Mouse (Mus musculus): ENCODE measurements around the gene Pfkl. TPM values are rescaled to one million over a fixed set of nuclear protein-coding genes. Genes with fewer than 3 reads are reported as not detected.
A peak's percentile ranks its signal among the peaks of the same experiment; 100 is the strongest.

Gene Pfkl
- polyA plus RNA-seq, 1 experiment from 2014 or later = 12.8 TPM

- Histone ChIP-seq H3K4me3 (ENCODE audit: inconsistent target) (no peak overlapping the region), H3K27ac (no peak overlapping the region), H3K79me2 (ENCODE audit: inconsistent target) (peaks cover 59% of the 10 kb centered on the region), H3K36me3 (ENCODE audit: inconsistent target) (peaks cover 31% of the 10 kb centered on the region)
- WGBS (ENCODE audit: missing documents) = 100% methylated on average over 3 of the region's 3 CpGs
These were observed 5.3 kb downstream of the Pfkl start for GRCm38 (mm10) chr10:78004479-78005100.

DNA sequence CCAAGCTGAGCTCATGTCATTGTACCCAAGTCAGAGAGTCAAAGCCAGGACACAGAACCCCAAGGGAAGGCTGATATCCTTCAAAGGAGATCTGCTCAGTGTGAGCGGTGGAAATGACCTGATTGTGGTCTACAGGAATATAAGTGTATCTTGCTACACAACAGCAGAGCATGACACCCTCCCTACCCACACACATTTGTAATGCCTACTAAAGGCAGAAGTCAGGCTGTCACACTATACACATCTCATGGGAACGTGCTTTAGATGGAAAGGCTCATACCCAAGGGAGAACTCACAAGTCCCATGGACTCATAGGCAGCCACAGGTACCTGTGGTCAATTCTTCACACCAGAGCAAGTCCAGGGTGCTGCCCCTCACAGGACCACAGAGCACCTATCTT is 7.6 kb downstream of the Pfkl start:
- no peak overlapping the region for H3K27ac ChIP-seq
- no peak overlapping the region for H3K4me3 ChIP-seq (ENCODE audit: inconsistent target)
- 94% methylated on average over 2 of the region's 2 CpGs for WGBS (ENCODE audit: missing documents)
- peaks cover 50% of the 10 kb centered on the region for H3K36me3 ChIP-seq (ENCODE audit: inconsistent target)
- H3K79me2 ChIP-seq (ENCODE audit: inconsistent target) = peaks cover 41% of the 10 kb centered on the region

- Histone ChIP-seq H3K27ac (no peak overlapping the region), H3K4me3 (ENCODE audit: inconsistent target) (no peak overlapping the region), H3K36me3 (ENCODE audit: inconsistent target) (peaks cover 52% of the 10 kb centered on the region), H3K79me2 (ENCODE audit: inconsistent target) (peaks cover 36% of the 10 kb centered on the region)
- 97% methylated on average over 11 of the region's 11 CpGs for WGBS (ENCODE audit: missing documents)
These were observed 8.1 kb downstream of the Pfkl start for GRCm38 (mm10) chr10:78001796-78002195.

DNA sequence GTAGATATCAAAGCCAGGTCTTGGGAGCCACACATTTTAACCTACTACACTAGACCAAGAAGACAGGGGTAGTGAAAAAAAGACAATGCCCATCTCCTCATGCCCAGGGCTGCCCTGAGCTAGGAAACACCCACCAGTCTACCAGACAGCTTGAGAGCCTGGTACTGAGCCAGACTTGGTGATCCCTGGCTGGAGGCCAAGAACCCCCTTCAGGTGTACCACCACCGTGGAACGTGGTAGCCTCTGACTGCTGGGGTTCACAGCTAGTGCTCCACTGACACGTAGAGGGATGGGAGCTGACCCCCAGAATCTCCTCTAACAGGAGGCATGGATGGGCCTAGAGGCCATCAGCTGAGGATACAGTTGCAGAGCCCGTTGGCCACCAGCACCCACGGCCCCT is 9.7 kb downstream of the Pfkl start:
- WGBS (ENCODE audit: missing documents) = 94% methylated on average over 5 of the region's 5 CpGs
- Histone ChIP-seq H3K79me2 (ENCODE audit: inconsistent target) (peaks cover 20% of the 10 kb centered on the region), H3K27ac (no peak overlapping the region), H3K36me3 (ENCODE audit: inconsistent target) (peaks cover 61% of the 10 kb centered on the region), H3K4me3 (ENCODE audit: inconsistent target) (no peak overlapping the region)

GRCm38 (mm10) chr10:77995639-77996038 is 14.2 kb downstream of the Pfkl start:
- H3K36me3 ChIP-seq (ENCODE audit: inconsistent target) = peaks cover 76% of the 10 kb centered on the region
- no peak overlapping the region for H3K27ac ChIP-seq
- no peaks in the 10 kb centered on the region for H3K79me2 ChIP-seq (ENCODE audit: inconsistent target)
- no peak overlapping the region for H3K4me3 ChIP-seq (ENCODE audit: inconsistent target)
- WGBS (ENCODE audit: missing documents) = 95% methylated on average over 3 of the region's 3 CpGs

DNA sequence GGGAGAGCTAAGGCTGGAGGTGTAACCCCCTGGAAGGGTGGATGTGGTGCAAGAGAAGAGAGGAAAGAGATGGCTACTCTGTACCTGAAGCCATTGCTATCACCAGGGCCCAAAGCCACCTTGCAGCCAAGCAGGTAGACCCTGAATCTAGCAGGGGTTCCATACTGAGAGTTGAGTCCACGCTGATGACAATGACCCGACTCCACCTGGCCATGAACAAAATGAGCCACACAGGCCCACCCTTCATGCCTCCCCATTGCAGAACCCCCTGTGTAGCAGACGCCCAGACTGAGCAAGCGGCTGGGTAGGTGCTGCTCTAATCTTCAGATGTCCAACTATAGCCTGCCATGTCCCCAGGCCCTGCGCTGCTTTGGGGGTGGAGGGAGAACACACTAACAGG is 24.1 kb downstream of the Pfkl start:
- Histone ChIP-seq H3K4me3 (ENCODE audit: inconsistent target) (no peak overlapping the region), H3K36me3 (ENCODE audit: inconsistent target) (peaks cover 36% of the 10 kb centered on the region), H3K27ac (no peak overlapping the region), H3K79me2 (ENCODE audit: inconsistent target) (no peaks in the 10 kb centered on the region)
- 91% methylated on average over 5 of the region's 5 CpGs for WGBS (ENCODE audit: missing documents)

DNA sequence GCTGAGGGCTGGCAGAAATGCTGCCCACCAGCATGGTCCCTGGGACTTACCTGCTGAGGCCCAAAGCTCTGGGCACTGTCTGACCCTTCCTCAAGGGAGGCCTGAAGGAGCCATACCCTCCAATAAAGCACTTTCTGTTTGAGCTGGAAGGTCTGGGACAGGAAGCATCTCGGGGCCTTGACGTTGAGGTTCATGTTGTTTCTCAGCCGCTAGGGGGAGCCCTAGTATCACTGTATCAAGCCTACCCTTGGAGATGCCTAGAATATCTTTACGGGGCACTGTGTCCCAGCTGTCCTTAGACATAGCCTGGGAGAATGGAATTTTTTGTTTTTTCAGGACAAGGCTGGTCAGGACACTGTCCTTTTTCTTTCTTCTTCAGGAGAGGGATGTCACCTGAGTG is 25.2 kb downstream of the Pfkl start:
- Histone ChIP-seq H3K4me3 (ENCODE audit: inconsistent target) (no peak overlapping the region), H3K27ac (no peak overlapping the region), H3K36me3 (ENCODE audit: inconsistent target) (peaks cover 25% of the 10 kb centered on the region), H3K79me2 (ENCODE audit: inconsistent target) (no peaks in the 10 kb centered on the region)
- 2% methylated on average over 4 of the region's 4 CpGs for WGBS (ENCODE audit: missing documents)

GRCm38 (mm10) chr10:77978351-77979350 is 31.2 kb downstream of the Pfkl start, which contains the start of gene 1810043G02Rik:
Gene 1810043G02Rik, plus strand, starts transcription at chr10:77978524.
- Histone ChIP-seq H3K79me2 (ENCODE audit: inconsistent target) (no peaks in the 10 kb centered on the region), H3K36me3 (ENCODE audit: inconsistent target) (no peaks in the 10 kb centered on the region), H3K27ac (peak within 1 kb of the TSS; percentile 35; the same call in 1 of the 2 replicates), H3K4me3 (ENCODE audit: inconsistent target) (peak within 1 kb of the TSS; percentile 52)
- WGBS (ENCODE audit: missing documents) = 2% methylated on average over 57 of the region's 57 CpGs

DNA sequence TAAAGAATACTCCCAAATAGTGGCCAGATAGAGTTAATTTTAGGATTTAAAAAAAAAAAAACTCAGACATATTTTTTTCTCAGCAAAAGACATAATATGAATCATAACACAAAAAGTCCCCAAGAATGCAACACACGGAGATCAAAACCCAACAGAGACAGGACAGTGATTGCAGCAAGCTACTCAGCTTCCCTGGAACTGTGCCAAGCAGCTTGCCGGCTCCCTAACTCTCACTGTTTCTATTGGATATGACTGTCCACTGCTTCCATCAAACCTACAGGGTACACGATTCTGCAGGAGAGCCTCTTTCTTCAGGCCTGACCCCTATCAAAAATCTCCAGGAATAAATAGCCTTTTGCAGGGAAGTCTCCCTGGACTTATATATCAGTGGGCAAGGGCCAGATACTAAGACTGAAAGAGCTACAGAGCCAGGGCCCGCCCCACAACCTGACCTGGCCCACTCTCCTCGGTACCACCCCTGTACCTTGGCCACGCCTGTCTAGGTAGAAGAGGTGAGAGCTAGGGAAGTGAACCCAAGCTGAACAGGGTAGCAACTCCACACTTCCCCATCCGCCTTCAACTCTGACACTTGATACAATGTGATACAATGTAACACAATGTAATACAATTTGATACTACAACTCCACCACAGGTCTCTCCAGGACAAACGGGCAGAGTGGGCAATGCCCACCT is 33.3 kb downstream of the Pfkl start:
- Histone ChIP-seq H3K4me3 (ENCODE audit: inconsistent target) (no peak overlapping the region), H3K36me3 (ENCODE audit: inconsistent target) (no peaks in the 10 kb centered on the region), H3K79me2 (ENCODE audit: inconsistent target) (no peaks in the 10 kb centered on the region), H3K27ac (no peak overlapping the region)
- 74% methylated on average over 7 of the region's 8 CpGs for WGBS (ENCODE audit: missing documents)

- no peaks in the 10 kb centered on the region for H3K79me2 ChIP-seq (ENCODE audit: inconsistent target)
- H3K36me3 ChIP-seq (ENCODE audit: inconsistent target) = no peaks in the 10 kb centered on the region
- no peak overlapping the region for H3K27ac ChIP-seq
- WGBS (ENCODE audit: missing documents) = 87% methylated on average over 4 of the region's 4 CpGs
- no peak overlapping the region for H3K4me3 ChIP-seq (ENCODE audit: inconsistent target)
These were observed 34.2 kb downstream of the Pfkl start for GRCm38 (mm10) chr10:77975653-77976052.

DNA sequence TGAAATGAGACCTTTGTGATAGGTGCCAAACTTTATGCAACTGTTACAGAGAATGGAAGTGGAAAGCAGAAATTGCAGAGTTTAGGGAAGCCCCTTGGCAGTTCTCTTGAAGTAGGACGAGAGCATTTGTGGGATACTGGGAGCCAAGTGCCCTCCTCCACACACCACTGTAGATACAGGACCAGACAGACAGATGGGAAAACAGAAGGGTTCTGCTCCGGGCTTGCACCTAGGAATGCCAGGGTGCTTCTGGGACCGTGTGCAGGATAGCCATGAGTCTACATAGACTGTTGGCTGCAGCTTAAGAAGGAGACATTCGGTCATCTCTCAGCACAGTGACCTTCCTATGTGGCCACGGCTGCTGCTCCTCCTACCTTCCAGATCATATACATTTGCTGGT is 35.1 kb downstream of the Pfkl start:
- WGBS (ENCODE audit: missing documents) = 85% methylated on average over 5 of the region's 5 CpGs
- no peak overlapping the region for H3K4me3 ChIP-seq (ENCODE audit: inconsistent target)
- no peaks in the 10 kb centered on the region for H3K36me3 ChIP-seq (ENCODE audit: inconsistent target)
- no peaks in the 10 kb centered on the region for H3K79me2 ChIP-seq (ENCODE audit: inconsistent target)
- 0 out of 2 replicates have a peak overlapping the region, but pooled peaks have one; percentile 5 for H3K27ac ChIP-seq

DNA sequence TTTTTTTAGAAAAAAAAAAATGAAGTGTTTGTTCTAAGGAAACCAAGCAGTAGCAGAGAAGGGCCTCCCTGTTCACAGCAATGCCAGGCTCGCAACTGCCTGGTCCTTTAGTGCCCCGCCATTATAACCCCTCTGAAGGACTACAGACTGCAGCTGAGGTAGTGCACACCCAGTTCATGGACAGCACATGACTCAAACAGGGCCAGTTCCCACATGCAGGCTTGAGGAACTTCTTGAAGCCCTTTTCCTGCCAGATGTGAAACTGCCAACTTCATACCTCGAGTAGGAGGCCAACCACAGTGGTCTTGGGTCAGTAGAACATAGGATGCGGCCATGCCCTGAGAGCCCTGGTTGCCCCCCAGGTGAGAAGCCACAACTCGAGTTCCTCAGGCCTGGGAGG is 35.6 kb downstream of the Pfkl start:
- Histone ChIP-seq H3K79me2 (ENCODE audit: inconsistent target) (no peaks in the 10 kb centered on the region), H3K4me3 (ENCODE audit: inconsistent target) (no peak overlapping the region), H3K36me3 (ENCODE audit: inconsistent target) (no peaks in the 10 kb centered on the region), H3K27ac (peak overlapping the region; percentile 5; the same call in 1 of the 2 replicates)
- 25% methylated on average over 5 of the region's 5 CpGs for WGBS (ENCODE audit: missing documents)

DNA sequence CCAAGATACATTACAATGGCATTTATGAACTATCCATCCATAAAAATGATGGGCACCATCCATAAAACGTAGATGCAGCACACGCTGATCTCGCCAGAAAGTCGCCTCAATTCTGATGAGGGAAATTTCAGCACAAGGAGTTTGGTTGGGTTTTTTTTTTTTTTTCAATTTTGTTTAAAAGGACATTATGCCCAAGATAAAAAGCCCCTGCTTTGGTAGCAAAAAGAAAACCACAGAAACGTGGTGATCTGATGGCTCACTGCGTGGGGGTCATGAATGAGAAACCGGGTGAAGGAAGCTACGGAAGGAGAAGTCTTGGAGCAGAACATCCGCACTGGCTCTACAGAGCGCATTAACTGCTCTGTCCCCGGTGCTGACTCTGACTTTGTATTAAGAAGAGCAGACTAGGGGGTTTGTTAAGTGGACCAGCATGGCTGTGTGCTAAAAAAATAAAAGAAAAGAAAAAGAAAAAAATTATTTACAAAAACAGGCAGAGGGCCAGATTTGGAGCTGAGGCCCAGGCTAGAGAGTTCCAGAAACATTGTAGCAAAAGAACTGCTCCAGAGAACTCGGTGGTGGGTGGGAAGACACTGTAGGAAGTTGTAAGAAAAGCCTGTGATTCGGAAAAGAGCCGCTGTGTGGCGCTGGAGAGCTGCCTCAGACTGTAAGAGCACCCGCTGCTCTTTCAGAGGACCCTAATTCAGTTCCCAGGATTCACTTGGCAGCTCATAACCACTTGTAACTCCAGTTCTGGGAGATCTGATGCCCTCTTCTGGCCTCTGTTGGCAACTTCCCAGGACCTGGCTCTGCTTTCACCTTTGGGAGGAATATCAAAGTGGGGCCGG is 38.0 kb downstream of the Pfkl start:
- 50% methylated on average over 17 of the region's 17 CpGs for WGBS (ENCODE audit: missing documents)
- Histone ChIP-seq H3K36me3 (ENCODE audit: inconsistent target) (no peaks in the 10 kb centered on the region), H3K4me3 (ENCODE audit: inconsistent target) (no peak overlapping the region), H3K79me2 (ENCODE audit: inconsistent target) (no peaks in the 10 kb centered on the region), H3K27ac (peak overlapping the region; percentile 95)

GRCm38 (mm10) chr10:77971191-77971590 is 38.7 kb downstream of the Pfkl start:
- Histone ChIP-seq H3K4me3 (ENCODE audit: inconsistent target) (no peak overlapping the region), H3K27ac (peak overlapping the region; percentile 95), H3K79me2 (ENCODE audit: inconsistent target) (no peaks in the 10 kb centered on the region), H3K36me3 (ENCODE audit: inconsistent target) (no peaks in the 10 kb centered on the region)
- WGBS (ENCODE audit: missing documents) = 3% methylated on average over 10 of the region's 10 CpGs

Measured in macrophage (primary cell).